In genomic region chr10:88793671-88794070, GRCm38 (mm10) we compare ENCODE assay signal across 23 mouse cellular contexts.
"Had no signal": no experiment of that assay in that cellular context is flagged by ENCODE, and none has a peak within 500 bp of the region (broad histone marks: within the 10 kb centered on the region; RNA-seq: fewer than 3 reads in every experiment).

No protein-coding gene starts in this region.

- H3K4me2 ChIP-seq: heart, embryonic 12.5 days; hindbrain, embryonic 12.5 days; hindbrain, embryonic 14.5 days; limb, embryonic 13.5 days; limb, embryonic 15.5 days had no signal

- H3K9ac ChIP-seq: forebrain, postnatal 0 days; heart, embryonic 12.5 days; hindbrain, embryonic 12.5 days; hindbrain, embryonic 14.5 days; limb, embryonic 13.5 days; limb, embryonic 15.5 days had no signal

- ATAC-seq: forebrain, postnatal 0 days; hindbrain, embryonic 16.5 days; inflammation-experienced regulatory T-cells, adult 6 months; intestine, postnatal 0 days had no signal

- DNase-seq: forebrain, postnatal 0 days; gastrocnemius, postnatal 14 days; heart, adult 18-20 months; heart, postnatal 10 days; heart, postnatal 4 days; kidney, adult 18-20 months; kidney, adult 8-10 months; kidney, postnatal 10 days; kidney, postnatal 25 days; kidney, postnatal 4 days; left cerebral cortex, postnatal 4 days had no signal

- H3K4me3 ChIP-seq: heart, embryonic 10.5 days; heart, embryonic 12.5 days; hindbrain, embryonic 10.5 days; hindbrain, embryonic 12.5 days; layer of hippocampus, adult 2 months; left cerebral cortex, adult 2 months; limb, embryonic 13.5 days; limb, embryonic 15.5 days had no signal

- H3K27me3 ChIP-seq: heart, embryonic 12.5 days; hindbrain, embryonic 12.5 days; limb, embryonic 13.5 days; limb, embryonic 15.5 days had no signal

- H3K27ac ChIP-seq: heart, embryonic 10.5 days; hindbrain, embryonic 10.5 days; hindbrain, embryonic 12.5 days; hindbrain, embryonic 14.5 days; layer of hippocampus, adult 2 months; left cerebral cortex, adult 2 months; limb, embryonic 13.5 days; limb, embryonic 15.5 days had no signal

- H3K9me3 ChIP-seq: heart, embryonic 10.5 days; heart, embryonic 12.5 days; hindbrain, embryonic 10.5 days; hindbrain, embryonic 12.5 days; limb, embryonic 13.5 days; limb, embryonic 15.5 days had no signal

- H3K4me1 ChIP-seq: heart, embryonic 10.5 days; heart, embryonic 12.5 days; hindbrain, embryonic 10.5 days; hindbrain, embryonic 12.5 days; limb, embryonic 13.5 days; limb, embryonic 15.5 days had no signal
